Mouse (Mus musculus) olfactory bulb, adult 2 months (tissue): ENCODE results near the gene Tex10.

Experiments used
- CTCF ChIP-seq: fragments of 200-500 bp; IDR thresholded peaks from 2 replicates; pipeline ENCODE4 v1.5.1; 2012; ENCODE audit warnings: low read depth, mild to moderate bottlenecking, low read length, moderate library complexity; ENCODE audit not compliant: insufficient read depth
- POLR2A ChIP-seq: fragments of 200-500 bp; IDR thresholded peaks from 2 replicates; pipeline ENCODE4 v1.6.1; 2012; ENCODE audit warnings: mild to moderate bottlenecking, low read depth, low read length, moderate library complexity; ENCODE audit not compliant: insufficient read depth

- TF ChIP-seq POLR2A = no peak
- no peak for TF ChIP-seq CTCF
Observed at GRCm38 (mm10) chr4:48488916-48489315, 15.7 kb upstream of the Tex10 start.
